Mouse (Mus musculus): ENCODE measurements at regions not wholly inside any gene's neighbourhood (a gene's known extent, or its start where the extent isn't known, plus 50 kb on each side); places are given as distances from the start of the nearest gene placed in this dataset.

DNA sequence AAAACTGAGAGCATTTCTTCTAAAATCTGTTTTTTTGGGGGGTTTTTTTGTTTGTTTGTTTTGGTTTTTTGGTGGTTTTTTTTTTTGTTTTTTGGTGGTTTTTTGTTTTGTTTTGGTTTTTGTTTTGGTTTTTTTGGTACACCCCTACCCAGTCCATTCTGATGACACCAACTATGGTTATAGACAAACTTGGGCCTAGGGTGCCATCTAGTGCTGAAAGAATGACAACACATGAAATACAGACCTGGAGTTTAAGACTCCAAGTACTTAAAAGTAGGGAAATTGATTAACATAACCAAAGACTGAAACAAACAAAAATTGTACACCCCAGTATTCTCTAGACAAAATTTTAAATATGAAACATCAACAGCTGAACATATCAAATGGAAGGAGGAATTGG, 76.0 kb upstream of the Ano5 start:
- in situ Hi-C loops (cut with MboI; ENCODE audit: low pct_unique_long_range_greater_than_20kb), result loop anchor here (10.0 kb wide), 1 partner anchor 700 kb away; no protein-coding TSS in a partner anchor
- peak; percentile 59 for TF ChIP-seq CTCF (IDR thresholded peaks at IDR 0.05)
- POLR2A ChIA-PET, result no interaction called here
- no peak for ATAC-seq
- CTCF ChIA-PET, result interaction anchor here (1.0 to 1.7 kb wide), 2 partner anchors 10 to 651 kb away, joined by 3 to 5 read pairs; no protein-coding TSS in a partner anchor
- no peaks in the 10 kb centered on the region for H3K27me3 ChIP-seq
- DNase-seq (ENCODE audit: low read depth, low spot score), result no peak

DNA sequence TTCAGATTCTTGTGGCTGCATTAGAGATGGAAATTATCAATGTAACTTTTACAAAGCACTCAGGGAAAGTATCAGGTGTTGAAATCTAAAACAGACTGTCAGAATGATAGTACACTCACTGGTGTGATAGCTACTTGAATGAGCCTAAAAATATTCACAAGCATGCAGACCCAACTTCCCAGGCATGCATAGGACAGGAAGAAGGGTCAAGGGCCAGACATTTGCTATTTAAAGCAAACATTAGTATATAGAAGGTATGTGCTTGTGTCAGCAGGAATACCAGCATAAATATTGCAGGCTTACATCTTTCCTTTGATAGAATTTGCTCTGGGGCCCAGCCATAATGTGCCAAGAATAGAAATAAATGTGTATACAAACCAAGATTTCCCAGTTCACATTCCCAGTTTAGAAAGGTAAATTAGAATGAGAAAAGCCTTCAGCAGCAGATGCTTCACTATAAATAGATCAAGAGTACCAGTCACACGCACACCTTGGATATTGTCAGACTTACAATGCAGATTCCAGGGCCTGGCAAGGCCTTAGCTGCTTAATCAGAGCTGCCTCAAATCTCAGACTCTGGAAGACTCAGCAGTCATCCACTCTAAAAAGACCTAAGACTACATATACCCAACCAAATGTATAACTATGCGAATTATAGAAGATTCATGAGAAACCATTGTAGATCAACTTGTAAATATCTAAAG, 55.7 kb upstream of the Ano5 start:
- in situ Hi-C loops (cut with MboI; ENCODE audit: low pct_unique_long_range_greater_than_20kb), result loop anchor here (10.0 kb wide), 1 partner anchor 1500 kb away; no protein-coding TSS in a partner anchor
- TF ChIP-seq CTCF (IDR thresholded peaks at IDR 0.05), result no peak
- no peaks in the 10 kb centered on the region for H3K27me3 ChIP-seq
- ChIA-PET POLR2A (no interaction called here), CTCF (no interaction called here)
- no peak for DNase-seq (ENCODE audit: low read depth, low spot score)
- no peak for ATAC-seq

GRCm38 (mm10) chr7:51458757-51459156, 52.1 kb upstream of the Ano5 start:
- CTCF ChIA-PET, result interaction anchor here (1.3 kb wide), 1 partner anchor 1505 kb away, joined by 4 read pairs; no protein-coding TSS in a partner anchor
- TF ChIP-seq CTCF (IDR thresholded peaks at IDR 0.05), result peak; percentile 51
- POLR2A ChIA-PET, result interaction anchor here (0.5 kb wide), 1 partner anchor 1501 kb away, joined by 3 read pairs; no protein-coding TSS in a partner anchor
- ATAC-seq (no peak), DNase-seq (ENCODE audit: low read depth, low spot score) (no peak)
- H3K27me3 ChIP-seq, result peaks cover 7% of the 10 kb centered on the region
- in situ Hi-C loops (cut with MboI; ENCODE audit: low pct_unique_long_range_greater_than_20kb), result loop anchor here (10.0 kb wide), 1 partner anchor 1504 kb away; no protein-coding TSS in a partner anchor

Data from Patski (cell line).